ENCODE assay signal across 21 mouse cellular contexts in the genomic region with DNA sequence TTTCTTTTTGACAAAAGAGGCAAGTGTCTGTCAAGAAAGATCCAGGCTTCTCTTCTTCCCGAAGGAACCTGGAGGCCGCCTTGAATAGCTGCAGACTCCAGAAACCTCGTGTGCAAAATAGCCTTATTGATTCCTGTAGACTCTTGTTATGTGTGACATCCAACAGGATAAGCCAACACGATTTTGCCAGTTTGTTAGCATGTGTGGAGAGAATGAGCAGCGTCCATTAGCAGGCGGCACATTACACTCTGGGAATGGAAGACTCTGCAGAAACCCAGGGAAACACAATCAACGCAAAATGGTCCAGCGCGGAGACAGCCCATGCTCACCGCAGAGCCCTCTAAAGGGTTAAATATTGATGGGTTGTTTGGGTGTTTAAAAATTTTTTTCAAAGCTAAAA.
A peak's percentile ranks its signal among the peaks of the same experiment; 100 is the strongest.
DNase-seq lines count a peak whose midpoint lies in the region; ATAC-seq and TF ChIP-seq lines count a peak whose summit lies in the region.
"Had no signal": no experiment of that assay in that cellular context is flagged by ENCODE, and none has a peak within 500 bp of the region (broad histone marks: within the 10 kb centered on the region; RNA-seq: fewer than 3 reads in every experiment).

No protein-coding gene starts in this region.

- H3K4me3 ChIP-seq in hindbrain, embryonic 12.5 days = no peak overlapping the region
- no peak overlapping the region for H3K4me3 ChIP-seq in hindbrain, postnatal 0 days (ENCODE audit: low read length)
- no peak overlapping the region for H3K4me3 ChIP-seq in midbrain, embryonic 13.5 days (replicated peaks)
- H3K4me3 ChIP-seq in midbrain, embryonic 16.5 days (ENCODE audit: low read depth, low read length) = no peak overlapping the region
- no peak overlapping the region for H3K4me3 ChIP-seq in midbrain, embryonic 15.5 days
- H3K4me3 ChIP-seq: embryonic facial prominence, embryonic 12.5 days; embryonic facial prominence, embryonic 15.5 days; gastrocnemius, adult 2 months; hindbrain, embryonic 15.5 days had no signal

- no peak overlapping the region for H3K9ac ChIP-seq in hindbrain, embryonic 12.5 days
- no peak overlapping the region for H3K9ac ChIP-seq in hindbrain, postnatal 0 days (replicated peaks; ENCODE audit: low read length)
- H3K9ac ChIP-seq in midbrain, embryonic 13.5 days (replicated peaks) = no peak overlapping the region
- H3K9ac ChIP-seq in midbrain, embryonic 16.5 days (ENCODE audit: low read depth, low read length) = no peak overlapping the region
- H3K9ac ChIP-seq in midbrain, embryonic 15.5 days = no peak overlapping the region
- H3K9ac ChIP-seq: embryonic facial prominence, embryonic 12.5 days; embryonic facial prominence, embryonic 15.5 days; forebrain, postnatal 0 days; hindbrain, embryonic 15.5 days had no signal

- H3K27me3 ChIP-seq in hindbrain, embryonic 12.5 days = 0 out of 2 replicates have a peak, but pooled peaks cover 2% of the 10 kb centered on the region
- H3K27me3 ChIP-seq in hindbrain, postnatal 0 days (ENCODE audit: insufficient read depth, low read length) = no peaks in the 10 kb centered on the region
- peaks cover 8% of the 10 kb centered on the region for H3K27me3 ChIP-seq in midbrain, embryonic 13.5 days
- no peaks in the 10 kb centered on the region; the same call in 1 of the 2 replicates for H3K27me3 ChIP-seq in midbrain, embryonic 16.5 days (ENCODE audit: control insufficient read depth, insufficient read depth, low read depth, low read length)
- H3K27me3 ChIP-seq in midbrain, embryonic 15.5 days (replicated peaks) = no peaks in the 10 kb centered on the region
- H3K27me3 ChIP-seq: embryonic facial prominence, embryonic 12.5 days; embryonic facial prominence, embryonic 15.5 days; hindbrain, embryonic 15.5 days had no signal

- H3K4me2 ChIP-seq in hindbrain, embryonic 12.5 days (replicated peaks) = no peak overlapping the region
- H3K4me2 ChIP-seq in hindbrain, postnatal 0 days (ENCODE audit: low read depth, low read length) = no peak overlapping the region
- no peak overlapping the region for H3K4me2 ChIP-seq in midbrain, embryonic 13.5 days (replicated peaks)
- H3K4me2 ChIP-seq in midbrain, embryonic 16.5 days (ENCODE audit: low read length) = no peak overlapping the region
- no peak overlapping the region for H3K4me2 ChIP-seq in midbrain, embryonic 15.5 days
- H3K4me2 ChIP-seq: embryonic facial prominence, embryonic 12.5 days; embryonic facial prominence, embryonic 15.5 days; heart, embryonic 11.5 days; hindbrain, embryonic 15.5 days had no signal

- DNase-seq in hindbrain, postnatal 0 days (ENCODE audit: low spot score) = no peak
- DNase-seq: adrenal gland, adult 2 months; adrenal gland, postnatal 14 days; cerebellum, adult 11 months; cerebellum, adult 2 months; cerebellum, adult 9-11 months; cerebellum, postnatal 25 days; gastrocnemius, adult 2 months; gastrocnemius, postnatal 14 days; heart, adult 11 months had no signal

- H3K36me3 ChIP-seq in hindbrain, embryonic 12.5 days = no peaks in the 10 kb centered on the region
- no peaks in the 10 kb centered on the region for H3K36me3 ChIP-seq in hindbrain, postnatal 0 days (ENCODE audit: insufficient read depth, low read length)
- no peaks in the 10 kb centered on the region for H3K36me3 ChIP-seq in midbrain, embryonic 13.5 days
- H3K36me3 ChIP-seq in midbrain, embryonic 16.5 days (ENCODE audit: control insufficient read depth, insufficient read depth, low read length) = no peaks in the 10 kb centered on the region
- no peaks in the 10 kb centered on the region for H3K36me3 ChIP-seq in midbrain, embryonic 15.5 days (replicated peaks)
- H3K36me3 ChIP-seq: embryonic facial prominence, embryonic 12.5 days; embryonic facial prominence, embryonic 15.5 days; hindbrain, embryonic 15.5 days had no signal

- H3K9me3 ChIP-seq in hindbrain, embryonic 12.5 days (replicated peaks) = no peaks in the 10 kb centered on the region
- no peaks in the 10 kb centered on the region for H3K9me3 ChIP-seq in hindbrain, postnatal 0 days (ENCODE audit: low read length)
- no peaks in the 10 kb centered on the region for H3K9me3 ChIP-seq in midbrain, embryonic 13.5 days
- H3K9me3 ChIP-seq in midbrain, embryonic 16.5 days (replicated peaks; ENCODE audit: control insufficient read depth, low read length, poor library complexity, severe bottlenecking) = no peaks in the 10 kb centered on the region
- H3K9me3 ChIP-seq in midbrain, embryonic 15.5 days = no peaks in the 10 kb centered on the region
- H3K9me3 ChIP-seq: embryonic facial prominence, embryonic 12.5 days; embryonic facial prominence, embryonic 15.5 days; hindbrain, embryonic 15.5 days had no signal

- 0 out of 2 replicates have a peak, but pooled peaks cover 4% of the 10 kb centered on the region for H3K4me1 ChIP-seq in hindbrain, embryonic 12.5 days
- H3K4me1 ChIP-seq in hindbrain, postnatal 0 days (ENCODE audit: insufficient read depth, low read length) = 0 out of 2 replicates have a peak, but pooled peaks cover 5% of the 10 kb centered on the region
- peaks cover 27% of the 10 kb centered on the region for H3K4me1 ChIP-seq in midbrain, embryonic 13.5 days (replicated peaks)
- H3K4me1 ChIP-seq in midbrain, embryonic 16.5 days (ENCODE audit: control insufficient read depth, insufficient read depth, low read length) = peaks cover 12% of the 10 kb centered on the region; the same call in 1 of the 2 replicates
- peaks cover 3% of the 10 kb centered on the region; the same call in 1 of the 2 replicates for H3K4me1 ChIP-seq in midbrain, embryonic 15.5 days
- H3K4me1 ChIP-seq: embryonic facial prominence, embryonic 12.5 days; embryonic facial prominence, embryonic 15.5 days had no signal

- TF ChIP-seq CTCF in hindbrain, postnatal 0 days (IDR thresholded peaks at IDR 0.05; ENCODE audit: low read depth) = no peak

- ATAC-seq in hindbrain, embryonic 12.5 days (ENCODE audit: low FRiP score) = peak; percentile 43; the same call in 1 of the 2 replicates
- ATAC-seq in hindbrain, postnatal 0 days = no peak
- no peak for ATAC-seq in midbrain, embryonic 13.5 days
- no peak for ATAC-seq in midbrain, embryonic 16.5 days
- ATAC-seq in midbrain, embryonic 15.5 days (replicated peaks) = no peak
- ATAC-seq in erythroid progenitor cell, adult 5-6 weeks (replicated peaks; ENCODE audit: low FRiP score, poor library complexity, severe bottlenecking) = no peak
- ATAC-seq: CD4-positive, CD25-positive, alpha-beta regulatory T cell, adult 4 months had no signal

- WGBS in hindbrain, embryonic 12.5 days = 73% methylated on average over 10 of the region's 10 CpGs
- 66% methylated on average over 10 of the region's 10 CpGs for WGBS in hindbrain, postnatal 0 days
- 62% methylated on average over 10 of the region's 10 CpGs for WGBS in midbrain, embryonic 13.5 days
- 61% methylated on average over 10 of the region's 10 CpGs for WGBS in midbrain, embryonic 16.5 days
- WGBS in midbrain, embryonic 15.5 days = 53% methylated on average over 10 of the region's 10 CpGs

- no peak overlapping the region for H3K27ac ChIP-seq in hindbrain, embryonic 12.5 days
- no peak overlapping the region for H3K27ac ChIP-seq in hindbrain, postnatal 0 days
- H3K27ac ChIP-seq in midbrain, embryonic 13.5 days = peak overlapping the region; percentile 60
- no peak overlapping the region for H3K27ac ChIP-seq in midbrain, embryonic 16.5 days (ENCODE audit: low read length)
- H3K27ac ChIP-seq in midbrain, embryonic 15.5 days = 0 out of 2 replicates have a peak overlapping the region, but pooled peaks have one; percentile 17
- H3K27ac ChIP-seq: embryonic facial prominence, embryonic 12.5 days; embryonic facial prominence, embryonic 15.5 days; gastrocnemius, adult 2 months; hindbrain, embryonic 15.5 days had no signal

Comparison
In these comparisons a context has a peak if more than half of its experiments do, and no peak if none do; other contexts are left out.
1. H3K27ac ChIP-seq: peak in midbrain, embryonic 13.5 days (single experiment) and midbrain, embryonic 15.5 days (single experiment); none in hindbrain, embryonic 12.5 days (single experiment), hindbrain, postnatal 0 days (single experiment) and midbrain, embryonic 16.5 days (single experiment).